Mouse (Mus musculus) T-helper 17 cell (primary cell): ENCODE results near the gene Lmbrd2.

Source experiments
- in situ Hi-C, 2 experiments: fragments of 300-600 bp; cut with MboI, MseI; formaldehyde crosslinking; loops; 1 replicate in 1 of 2; 2 replicates in 1 of 2; pipeline ENCODE4 v1.15.1; 2025; ENCODE audit warnings: high pct_unique_total_duplicates in 2 of 2

Lmbrd2 gene

DNA sequence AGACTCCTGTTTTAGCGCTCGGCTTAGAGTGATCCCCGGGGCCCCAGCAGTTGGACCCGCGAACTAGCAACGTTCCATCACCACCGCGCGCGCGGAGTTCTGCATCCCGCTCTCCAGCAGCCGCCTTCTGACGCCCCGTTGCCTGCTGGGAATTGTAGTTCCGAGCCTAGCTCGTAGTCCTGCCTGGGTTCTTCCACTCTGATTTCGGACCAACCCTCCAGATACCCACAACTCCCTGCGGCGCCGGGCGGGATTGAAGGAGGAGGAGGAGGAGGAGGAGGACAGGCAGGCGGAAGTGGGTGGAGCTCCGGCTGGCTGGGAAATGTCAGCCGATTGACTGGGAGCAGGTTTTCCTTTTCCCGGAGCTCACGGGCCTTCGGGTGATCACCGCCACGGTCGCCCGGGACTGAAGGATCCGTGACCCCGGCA, at the start of gene Lmbrd2:
TSS of gene Lmbrd2 (plus strand) at position 299 of the 429 bp plus-strand sequence.
- in situ Hi-C loops, result loop anchor here in 1 of 2 experiments (10.0 kb wide), 1 partner anchor 1345 kb away; the partner anchor contains the start of genes Brix1 and Rad1

DNA sequence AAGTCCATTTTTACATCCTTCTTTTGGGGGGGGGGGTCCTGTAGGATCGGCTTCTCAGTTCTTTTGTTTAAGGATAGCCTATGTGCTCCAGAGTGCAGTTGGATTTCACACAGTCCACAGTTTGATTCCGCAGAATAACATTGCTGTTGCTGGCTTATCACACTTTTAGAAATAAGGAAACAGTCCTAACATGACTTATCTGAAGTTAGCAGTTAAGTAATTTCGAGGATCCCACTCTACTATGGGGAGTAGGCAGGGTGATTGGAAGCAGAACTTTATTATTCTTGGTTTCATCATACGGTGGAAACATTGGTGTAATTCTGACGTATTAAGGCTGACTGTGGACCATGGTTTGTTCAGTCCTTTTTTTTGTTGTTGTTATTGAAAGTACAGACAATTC, 49.7 kb upstream of the Lmbrd2 start:
- in situ Hi-C loops, result no loop called here

DNA sequence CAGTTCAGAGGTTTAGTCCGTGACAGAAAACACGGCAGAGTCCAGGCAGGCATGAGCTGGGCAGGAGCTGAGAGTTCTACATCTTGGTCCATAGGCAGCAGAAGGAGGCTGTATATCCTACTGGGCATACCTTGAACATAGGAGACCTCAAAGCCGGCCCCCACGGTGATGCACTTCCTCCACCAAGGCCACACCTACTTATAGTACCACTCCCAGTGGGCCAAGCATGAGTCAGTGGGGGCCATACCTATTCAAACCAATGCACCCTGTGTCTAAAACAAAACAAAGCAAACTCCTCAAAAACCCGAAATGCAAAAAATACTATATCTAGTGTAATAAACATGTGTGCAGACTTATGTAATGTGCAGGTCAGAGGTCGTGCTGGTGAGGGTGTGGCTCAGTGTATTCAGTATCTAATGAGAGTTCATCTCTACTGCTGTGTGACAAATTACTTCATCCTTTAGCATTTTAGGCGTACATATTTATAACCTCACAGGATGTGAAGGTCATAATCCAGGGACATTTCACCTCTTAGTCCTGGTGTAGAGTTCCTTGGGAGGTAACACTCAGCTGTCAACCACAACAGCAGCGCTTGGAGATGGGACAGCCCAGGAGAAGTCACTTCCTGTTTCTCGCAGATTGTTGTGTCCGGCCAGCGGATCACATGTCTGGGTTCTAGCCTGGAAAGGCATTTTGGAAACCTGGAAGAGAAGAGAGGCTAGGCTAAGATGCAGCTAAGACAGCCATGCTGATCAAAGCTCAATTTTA, 46.6 kb upstream of the Lmbrd2 start:
- in situ Hi-C loops, result no loop called here

DNA sequence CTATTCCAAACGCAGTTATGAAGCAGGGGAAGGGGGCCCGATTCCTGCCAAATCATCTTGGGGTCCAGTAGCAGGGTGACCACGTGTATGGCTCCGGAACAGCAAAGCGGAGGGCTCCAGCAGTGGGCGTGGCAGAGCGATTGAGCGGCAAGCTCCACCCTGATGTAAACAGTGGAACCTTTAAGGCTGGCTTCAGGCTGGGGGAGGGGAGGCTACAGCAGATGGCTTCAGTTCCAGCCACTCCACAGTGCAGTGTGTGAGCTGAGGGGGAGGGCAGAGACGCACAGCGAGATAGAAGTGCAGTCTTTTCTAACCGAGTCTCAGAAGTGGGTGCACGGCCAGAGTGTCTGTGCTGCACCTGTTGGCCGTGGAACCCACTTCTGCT, 46.0 kb upstream of the Lmbrd2 start:
- in situ Hi-C loops, result no loop called here

DNA sequence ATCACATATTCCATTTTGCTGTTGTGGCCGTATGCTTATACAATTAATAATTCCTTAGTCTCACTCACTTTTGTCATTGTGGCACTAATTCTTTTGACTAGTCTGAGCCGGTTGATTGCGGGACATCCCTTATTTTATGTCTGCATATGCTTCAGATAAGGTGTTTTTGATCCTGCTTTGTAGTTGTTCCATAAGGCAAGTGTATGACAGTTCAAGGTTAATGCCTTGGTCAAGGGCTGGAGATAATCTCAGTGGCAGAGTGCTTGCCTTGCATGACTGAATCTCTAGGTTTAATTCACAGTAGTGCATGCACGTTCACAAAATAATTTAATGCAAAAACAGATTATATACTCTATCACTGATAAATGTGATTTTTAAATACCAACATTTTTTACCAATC, 43.5 kb upstream of the Lmbrd2 start:
- in situ Hi-C loops, result no loop called here

DNA sequence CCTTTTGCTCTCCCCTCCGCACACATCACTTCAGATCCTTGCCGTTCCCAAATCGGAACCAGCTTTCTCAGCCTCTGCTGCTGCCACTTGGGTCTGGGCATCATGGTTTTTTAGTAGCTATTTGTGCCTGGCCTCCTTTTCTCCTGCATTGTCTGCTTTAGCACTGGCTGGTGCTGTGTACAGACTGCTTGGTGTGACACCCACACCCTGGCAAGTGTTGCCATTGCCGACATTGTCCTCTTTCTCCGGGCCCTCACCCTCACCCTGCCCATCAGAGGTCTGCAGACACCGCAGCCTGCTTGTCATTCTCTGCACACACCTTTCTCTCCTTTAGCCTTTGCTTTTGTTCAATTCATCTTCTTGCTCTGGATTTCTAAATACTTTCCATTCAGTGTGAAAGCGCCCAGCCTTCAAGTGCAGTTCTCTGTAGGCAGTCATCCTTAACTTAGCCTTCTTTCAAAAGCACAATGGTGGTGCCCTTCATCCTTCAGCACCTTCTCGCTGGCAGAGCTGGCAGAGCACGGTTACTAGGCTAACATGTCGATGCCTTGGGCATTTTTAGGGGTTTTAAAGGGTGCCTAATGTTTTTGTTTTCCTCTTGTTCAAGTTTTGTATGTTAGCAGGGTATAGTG, 39.8 kb upstream of the Lmbrd2 start:
- in situ Hi-C loops, result no loop called here

DNA sequence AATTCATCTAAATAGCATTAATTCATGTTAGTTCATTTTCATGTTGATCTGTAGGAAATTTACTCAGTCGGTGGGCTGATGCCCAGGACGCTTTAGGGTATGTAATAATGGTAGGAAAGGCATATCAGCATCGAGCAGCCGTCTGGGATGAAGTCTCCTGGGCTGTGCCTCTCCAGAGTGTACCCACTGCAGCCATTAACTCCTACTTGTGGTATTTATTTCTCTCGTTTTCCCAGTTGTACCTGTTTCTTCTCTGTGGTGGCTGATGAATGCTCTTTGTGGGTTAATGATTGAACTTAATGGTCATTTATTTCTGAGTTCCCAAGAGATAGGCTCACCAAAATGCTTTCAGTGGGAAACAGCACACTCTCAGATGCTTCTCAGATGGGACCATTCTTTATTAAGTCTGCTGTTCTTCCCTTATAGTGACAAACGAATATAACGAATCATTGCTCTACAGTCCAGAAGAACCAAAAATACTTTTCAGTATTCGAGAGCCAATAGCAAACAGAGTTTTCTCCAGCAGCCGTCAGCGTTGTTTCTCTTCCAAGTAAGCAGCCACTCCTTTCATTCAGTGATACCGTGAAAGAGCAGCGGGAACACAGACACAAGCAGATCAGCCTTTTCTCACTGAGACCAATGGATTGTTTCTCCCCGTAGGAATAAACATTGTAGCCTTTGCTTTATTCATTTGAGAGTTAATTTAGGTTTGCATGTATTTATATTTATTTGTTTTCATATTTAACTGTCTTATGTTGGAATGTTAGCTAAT, 33.9 kb upstream of the Lmbrd2 start:
- in situ Hi-C loops, result no loop called here

DNA sequence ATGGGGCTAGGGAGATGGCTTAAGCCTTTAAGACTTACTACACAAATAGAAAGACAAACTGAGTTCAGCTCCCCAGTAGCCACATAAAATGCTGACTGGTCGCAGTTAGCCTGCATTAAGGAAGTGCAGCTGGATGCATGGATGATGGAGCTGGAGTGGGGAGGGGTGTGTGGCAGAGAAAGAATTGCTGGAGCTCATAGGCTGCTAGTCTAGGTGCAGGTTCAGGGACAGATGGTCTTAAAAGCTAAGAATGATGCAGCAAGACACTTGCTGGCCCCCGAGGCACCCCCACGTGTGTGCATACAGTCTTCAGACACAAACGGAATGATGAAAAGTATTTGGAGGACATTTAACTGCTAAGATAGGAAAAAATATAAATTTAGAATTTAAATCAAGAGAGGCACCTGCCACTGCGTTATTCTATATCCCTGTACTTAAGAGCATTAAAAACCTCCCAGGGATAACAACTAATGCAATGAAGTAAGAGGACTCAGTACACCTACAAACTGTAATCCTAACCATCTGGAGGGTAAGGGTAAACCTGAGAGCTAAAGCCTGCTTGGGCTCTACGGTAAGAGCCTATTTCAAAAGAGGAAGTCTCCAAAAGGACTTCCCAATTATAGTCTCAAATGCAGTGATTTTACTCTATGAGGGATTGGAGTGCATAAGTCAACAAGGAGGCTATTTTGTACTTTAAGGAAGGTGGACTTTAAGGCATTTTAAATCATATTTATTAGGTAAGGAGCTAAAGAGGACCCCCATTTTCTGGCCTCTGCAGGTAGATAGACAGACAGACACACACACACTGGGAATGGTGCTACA, 29.6 kb upstream of the Lmbrd2 start:
- in situ Hi-C loops, result loop anchor here in 1 of 2 experiments (10.0 kb wide), 1 partner anchor 794 kb away; no protein-coding TSS in a partner anchor

DNA sequence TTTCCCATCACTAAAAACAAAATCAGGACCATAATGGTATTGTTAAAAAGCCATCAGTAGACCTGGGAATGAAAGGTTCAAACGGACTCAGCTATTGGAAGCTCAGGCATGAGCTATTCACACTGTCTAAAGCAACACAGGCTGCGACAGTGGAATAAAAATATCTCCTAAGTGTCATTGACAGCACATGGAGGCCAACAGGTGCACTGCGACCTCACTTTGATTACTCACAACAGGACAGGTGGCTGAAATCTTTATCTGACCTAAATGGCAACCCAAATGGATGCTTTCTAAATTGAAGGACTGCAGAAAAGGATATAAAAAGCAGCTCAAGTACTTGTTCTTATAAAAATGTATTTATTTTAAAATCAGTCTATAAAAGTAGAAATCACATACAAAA, 28.7 kb upstream of the Lmbrd2 start:
- in situ Hi-C loops, result loop anchor here in 1 of 2 experiments (10.0 kb wide), 1 partner anchor 793 kb away; no protein-coding TSS in a partner anchor

DNA sequence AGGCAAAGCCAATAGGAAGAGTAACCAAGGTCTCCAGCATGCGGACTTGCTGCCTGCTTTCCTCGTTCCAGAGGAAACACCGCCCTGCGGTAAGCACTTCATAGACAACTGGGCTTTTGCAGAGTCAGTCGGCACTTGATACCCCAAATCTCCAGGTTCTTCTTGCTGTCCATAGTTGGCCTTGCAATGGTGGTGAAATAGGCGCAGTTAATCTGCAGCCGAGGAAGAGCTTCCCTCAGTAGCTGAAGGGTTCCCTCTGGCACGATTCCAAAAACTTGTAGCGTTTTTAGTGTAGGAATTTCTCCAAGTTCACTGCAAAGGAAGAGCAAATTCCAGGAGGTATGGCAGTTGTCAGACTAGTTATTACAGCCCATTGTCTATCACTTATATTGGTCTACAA, 26.8 kb upstream of the Lmbrd2 start:
- in situ Hi-C loops, result loop anchor here in 1 of 2 experiments (10.0 kb wide), 1 partner anchor 791 kb away; no protein-coding TSS in a partner anchor

DNA sequence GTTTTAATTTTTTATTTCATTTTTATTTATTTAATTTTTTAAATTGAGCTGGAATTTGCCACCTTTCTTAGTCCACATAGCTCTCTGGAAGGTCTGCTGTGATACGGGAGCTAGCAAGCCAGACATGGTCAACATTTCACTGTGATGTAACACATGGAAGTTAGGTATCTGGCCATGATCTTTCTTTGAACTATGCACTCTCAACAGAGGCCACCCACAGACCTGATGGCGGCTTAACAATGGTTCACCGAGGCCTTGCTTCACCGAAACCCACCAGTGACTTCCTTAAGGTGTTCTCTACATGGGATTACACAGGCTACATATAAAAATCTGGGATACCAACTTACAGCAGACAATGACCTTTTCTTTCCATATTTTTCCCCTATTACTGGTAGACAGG, 26.2 kb upstream of the Lmbrd2 start:
- in situ Hi-C loops, result loop anchor here in 1 of 2 experiments (10.0 kb wide), 1 partner anchor 791 kb away; no protein-coding TSS in a partner anchor

DNA sequence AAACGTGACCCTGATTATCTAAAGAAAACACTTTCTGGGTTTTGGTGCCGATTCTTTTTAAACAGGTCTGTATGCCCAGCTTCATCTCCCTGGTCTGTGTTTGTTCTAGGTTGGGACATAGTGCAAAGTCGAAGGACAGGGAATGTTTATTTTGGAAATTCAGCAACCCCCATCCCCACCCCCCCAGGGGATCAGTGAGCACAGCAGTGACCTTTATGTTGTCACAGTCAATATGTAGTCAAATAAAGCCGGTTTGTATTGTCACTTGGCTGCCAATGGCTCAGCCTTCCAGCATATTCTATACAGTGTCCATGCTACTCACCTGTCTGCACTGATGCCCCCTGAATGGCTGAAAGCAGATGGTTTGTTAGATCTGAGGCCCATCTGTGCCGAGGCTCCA, 25.8 kb upstream of the Lmbrd2 start:
- in situ Hi-C loops, result loop anchor here in 1 of 2 experiments (10.0 kb wide), 1 partner anchor 790 kb away; no protein-coding TSS in a partner anchor

DNA sequence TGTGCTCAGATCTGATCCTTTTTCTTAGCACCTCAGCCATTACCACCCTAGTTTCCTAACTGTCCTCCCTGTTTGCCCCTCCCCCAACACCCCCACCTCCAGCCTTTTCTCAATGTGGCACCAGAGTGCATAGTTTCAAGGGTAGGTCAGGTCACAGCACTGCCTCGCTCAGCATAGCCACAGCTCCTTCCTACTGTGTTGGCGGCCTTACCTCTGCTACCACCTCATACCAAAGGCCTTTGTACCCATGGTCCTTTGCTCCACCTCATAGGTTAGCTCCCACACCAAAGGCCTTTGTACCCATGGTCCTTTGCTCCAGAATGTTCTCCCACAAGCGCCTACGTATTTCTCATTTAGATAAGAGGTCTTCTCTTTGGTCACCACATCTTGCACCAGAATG, 21.5 kb upstream of the Lmbrd2 start:
- in situ Hi-C loops, result loop anchor here in 1 of 2 experiments (5.0 to 10.0 kb wide), 2 partner anchors 786 to 1363 kb away; no protein-coding TSS in a partner anchor

DNA sequence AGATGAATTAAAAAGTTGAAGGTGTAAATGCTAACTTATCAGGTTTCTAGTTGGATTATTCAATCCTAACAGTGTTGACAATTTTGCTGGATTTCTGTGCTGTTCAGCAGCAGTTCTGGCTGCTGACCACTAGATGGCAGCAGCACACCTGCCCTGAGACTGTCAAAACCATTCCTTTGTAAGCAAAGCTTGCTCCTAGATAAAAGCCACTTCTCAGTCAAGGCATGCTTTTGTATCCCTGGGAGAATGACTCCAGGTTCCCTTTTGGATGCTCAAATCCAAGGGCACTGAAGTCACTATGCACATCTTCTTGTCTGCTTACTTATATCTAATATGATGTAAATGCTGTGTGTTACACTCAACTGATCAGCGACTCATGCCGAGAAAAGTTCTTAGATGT, 20.3 kb upstream of the Lmbrd2 start:
- in situ Hi-C loops, result no loop called here

DNA sequence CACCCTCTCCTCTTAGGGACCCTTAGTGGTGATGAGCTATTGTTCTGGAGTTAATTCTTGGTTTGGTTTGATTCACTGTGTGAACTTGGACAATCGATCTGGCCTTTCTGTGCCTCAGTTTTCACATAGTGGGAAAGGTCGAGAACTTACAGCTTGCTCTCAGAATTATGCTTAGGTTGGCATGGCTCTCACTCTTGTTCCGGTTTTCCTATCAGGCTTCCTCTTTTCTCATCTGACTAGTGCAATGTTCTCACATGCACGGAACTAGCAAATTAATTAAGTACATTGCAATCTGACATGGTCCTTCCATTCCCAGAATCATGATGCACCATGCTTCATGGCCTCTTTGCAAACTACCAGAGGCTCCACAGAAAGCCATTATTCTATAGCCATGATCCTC, 17.4 kb upstream of the Lmbrd2 start:
- in situ Hi-C loops, result no loop called here

DNA sequence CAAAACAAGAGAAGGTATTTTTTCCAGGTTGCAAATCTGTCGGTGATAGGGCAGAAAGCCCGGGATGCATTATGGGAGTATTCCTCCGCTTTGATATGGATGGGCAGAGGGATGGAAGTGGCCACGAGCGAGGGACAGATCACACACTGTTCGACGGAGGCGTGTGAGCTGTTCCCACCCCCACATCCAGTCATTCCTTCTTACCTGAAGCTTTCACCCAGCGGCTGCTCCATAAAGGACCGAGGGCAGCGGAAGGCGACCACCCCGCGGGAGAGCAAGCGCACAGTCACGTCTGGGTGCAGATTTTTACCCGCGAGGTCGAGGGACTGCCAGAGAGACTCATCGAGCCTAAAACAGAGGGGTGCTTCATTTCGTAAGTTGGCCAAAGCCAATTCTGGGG, 15.5 kb upstream of the Lmbrd2 start:
- in situ Hi-C loops, result no loop called here

DNA sequence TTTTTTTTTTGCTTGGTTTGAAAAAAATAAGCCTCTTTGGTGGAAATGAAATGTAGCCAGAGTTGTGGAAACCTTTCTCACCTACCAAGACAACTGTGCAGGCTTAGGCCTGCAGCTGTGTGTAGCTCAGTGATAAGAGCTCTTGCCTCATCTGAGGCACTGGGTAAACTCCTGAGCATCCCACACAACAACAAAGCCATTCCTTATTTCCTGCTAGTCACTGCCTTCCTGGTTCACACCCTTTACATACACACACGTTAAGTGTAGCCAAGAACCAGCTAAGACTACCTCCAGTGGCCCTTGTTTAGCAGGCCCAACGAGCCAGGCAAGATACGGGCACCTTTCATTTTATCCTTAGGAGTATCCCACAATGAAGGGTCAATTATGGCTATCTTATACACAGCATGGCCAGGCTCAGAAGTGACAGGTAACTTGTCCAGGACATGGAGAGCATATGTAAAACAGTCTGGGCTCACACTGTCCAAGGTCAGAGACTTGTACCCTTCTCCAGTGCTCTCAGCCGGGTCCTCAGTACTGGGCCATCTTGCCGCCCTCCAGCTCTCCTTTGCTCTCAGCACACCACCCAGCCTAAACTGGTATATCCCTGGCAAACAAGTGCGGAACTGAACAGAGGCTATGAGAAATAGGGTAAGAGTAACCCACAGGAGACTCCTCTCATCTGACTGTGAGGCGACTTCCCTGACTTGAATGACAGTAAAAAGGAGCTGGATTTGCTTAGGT, 13.1 kb upstream of the Lmbrd2 start:
- in situ Hi-C loops, result no loop called here

DNA sequence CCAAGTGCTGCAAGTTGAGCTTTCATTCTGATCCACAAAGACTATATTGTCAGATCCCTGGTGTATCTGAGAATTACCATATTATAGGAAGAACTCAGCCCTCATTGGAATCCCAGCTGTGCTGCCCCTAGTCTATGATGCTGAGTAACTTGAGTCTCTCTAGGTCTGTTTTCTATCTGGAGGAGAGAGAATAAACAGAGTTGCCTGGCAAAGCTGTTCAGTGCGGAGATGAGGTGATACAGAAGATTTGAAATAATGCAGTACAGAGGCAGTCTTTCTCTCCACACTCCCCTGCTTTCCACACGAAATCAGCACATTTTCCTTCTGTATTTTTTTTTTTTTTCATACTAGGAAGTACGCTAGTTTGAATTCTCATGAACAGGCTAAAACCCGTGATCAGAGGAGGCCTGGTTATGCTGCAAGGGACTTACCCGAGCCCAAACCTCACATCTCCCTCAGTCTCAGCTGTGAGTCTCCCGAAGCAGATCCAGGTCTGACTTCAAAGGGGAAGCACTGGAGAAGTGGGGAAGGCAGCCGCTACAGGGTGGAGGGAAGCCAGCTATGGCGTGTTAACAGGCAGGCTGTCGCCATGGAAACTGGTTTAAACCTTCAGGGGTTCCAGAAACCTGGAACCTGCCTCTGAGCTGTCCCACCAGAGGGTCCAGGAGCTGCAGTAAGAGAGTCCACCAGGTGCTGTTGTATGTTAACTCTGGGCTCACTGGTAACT, 9.4 kb upstream of the Lmbrd2 start:
- in situ Hi-C loops, result loop anchor here in 1 of 2 experiments (10.0 kb wide), 1 partner anchor 64 kb away; no protein-coding TSS in a partner anchor

DNA sequence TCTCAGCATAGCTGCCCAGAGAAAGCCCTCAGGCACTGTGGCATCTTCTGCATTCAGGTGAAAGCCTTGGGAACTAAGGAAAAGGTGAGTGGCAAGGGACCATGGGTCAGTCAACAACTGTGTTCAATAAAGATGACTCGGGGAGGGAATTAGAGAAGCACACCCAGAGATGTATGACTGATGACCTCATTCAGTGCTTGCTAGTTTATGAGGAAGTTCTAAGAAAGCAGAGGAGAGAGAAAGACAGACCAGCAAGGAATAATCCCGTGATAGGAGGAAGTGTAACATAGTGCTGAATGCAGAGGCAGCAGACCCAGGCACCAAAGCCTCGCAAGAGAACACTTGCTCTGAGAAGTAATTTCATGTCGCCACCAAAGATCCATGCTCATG, 8.9 kb upstream of the Lmbrd2 start:
- in situ Hi-C loops, result loop anchor here in 1 of 2 experiments (10.0 kb wide), 1 partner anchor 63 kb away; no protein-coding TSS in a partner anchor
